Mouse (Mus musculus): ENCODE data around the gene Tmem150c.

DNA sequence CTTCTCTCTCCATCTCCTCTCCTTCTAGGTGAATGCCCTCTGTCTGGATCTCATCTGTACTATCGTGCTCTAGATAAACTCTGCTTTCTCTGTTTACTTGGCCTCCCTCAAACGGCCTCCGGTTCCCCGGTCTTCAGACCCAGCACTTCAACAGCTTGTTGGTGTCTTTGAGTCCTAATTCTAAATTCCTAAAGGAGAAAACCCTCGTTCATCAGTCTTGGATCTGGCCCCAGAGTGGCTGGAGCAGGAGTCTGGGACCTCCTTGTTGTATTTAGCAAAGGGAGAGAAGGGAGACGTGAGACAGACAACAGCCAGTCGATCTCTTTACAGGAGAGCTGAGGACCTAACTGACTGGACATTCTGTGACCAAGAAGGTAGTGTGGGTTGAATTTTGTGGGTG is 27.0 kb upstream of the Tmem150c start:
- TF ChIP-seq POLR2A (IDR thresholded peaks at IDR 0.05; ENCODE audit: borderline replicate concordance, low read depth, low read length) (no peak), CTCF (IDR thresholded peaks at IDR 0.05; ENCODE audit: low read depth, low read length) (no peak)
